Mouse (Mus musculus): ENCODE measurements at regions not wholly inside any gene's neighbourhood (a gene's known extent, or its start where the extent isn't known, plus 50 kb on each side); places are given as distances from the start of the nearest gene placed in this dataset.

DNA sequence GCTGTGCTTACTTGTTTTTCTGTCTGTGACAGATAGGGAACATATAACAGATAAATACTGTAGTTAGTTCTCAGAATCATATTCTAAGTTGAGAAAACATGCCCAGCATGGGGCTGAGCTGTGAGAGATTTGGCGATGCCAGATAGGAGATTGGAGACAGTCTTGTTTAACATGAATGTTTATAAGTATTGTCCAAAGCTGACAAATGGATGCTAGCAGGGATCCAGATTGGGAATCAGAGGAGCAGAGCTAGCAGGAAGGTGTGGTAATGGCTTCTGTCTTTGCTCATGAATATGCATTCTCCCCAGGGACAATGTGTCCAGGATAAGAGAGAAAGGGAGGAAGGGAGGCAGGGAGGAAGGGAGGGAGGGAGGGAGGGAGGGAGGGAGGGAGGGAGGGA lies 436.2 kb upstream of the Klf12 start:
- TF ChIP-seq CTCF (IDR thresholded peaks at IDR 0.05; ENCODE audit: low read depth, low read length), result no peak
- no peak for TF ChIP-seq POLR2AphosphoS5 (IDR thresholded peaks at IDR 0.05; ENCODE audit: insufficient replicate concordance, low read depth, low read length)
